Mouse (Mus musculus): ENCODE results near the gene Psrc1. TPM values are rescaled to one million over a fixed set of nuclear protein-coding genes. Genes with fewer than 3 reads are reported as not detected.

Gene Psrc1
- 93.3 and 105 TPM in 2 replicates for polyA plus RNA-seq (2016; fragmentation: Nextera tagmentation; extraction: Ambion mirVana)

- Histone ChIP-seq H3K27ac (replicated peaks) (peak within 1 kb of the TSS; percentile 85), H3K9me3 (replicated peaks) (no peaks in the 10 kb centered on the region), H3K36me3 (peaks cover 40% of the 10 kb centered on the region), H3K4me1 (peaks cover 46% of the 10 kb centered on the region), H3K4me3 (peak within 1 kb of the TSS; percentile 71), H3K27me3 (ENCODE audit: low read depth, poor library complexity, severe bottlenecking) (no peaks in the 10 kb centered on the region)
- DNase-seq (ENCODE audit: low spot score), result peak; percentile 93
- 2% methylated on average over 44 of the region's 44 CpGs for WGBS
Observed at GRCm38 (mm10) chr3:108383485-108384354, at the start of gene Psrc1. Gene Psrc1, plus strand, starts transcription at chr3:108383839.

GRCm38 (mm10) chr3:108336878-108337277 lies 46.8 kb upstream of the Psrc1 start:
- Histone ChIP-seq H3K36me3 (peaks cover 99% of the 10 kb centered on the region), H3K4me3 (no peak overlapping the region), H3K9me3 (replicated peaks) (no peaks in the 10 kb centered on the region), H3K27ac (replicated peaks) (no peak overlapping the region), H3K27me3 (ENCODE audit: low read depth, poor library complexity, severe bottlenecking) (no peaks in the 10 kb centered on the region), H3K4me1 (no peaks in the 10 kb centered on the region)
- no peak for DNase-seq (ENCODE audit: low spot score)
- WGBS, result 97% methylated on average over 5 of the region's 5 CpGs

- Histone ChIP-seq H3K27me3 (ENCODE audit: low read depth, poor library complexity, severe bottlenecking) (no peaks in the 10 kb centered on the region), H3K4me3 (no peak overlapping the region), H3K4me1 (no peaks in the 10 kb centered on the region), H3K36me3 (peaks cover 98% of the 10 kb centered on the region), H3K9me3 (replicated peaks) (no peaks in the 10 kb centered on the region), H3K27ac (replicated peaks) (no peak overlapping the region)
- no peak for DNase-seq (ENCODE audit: low spot score)
- WGBS, result 83% methylated on average over 2 of the region's 2 CpGs
Observed at GRCm38 (mm10) chr3:108341040-108341439, 42.6 kb upstream of the Psrc1 start.

- Histone ChIP-seq H3K4me1 (no peaks in the 10 kb centered on the region), H3K27me3 (ENCODE audit: low read depth, poor library complexity, severe bottlenecking) (no peaks in the 10 kb centered on the region), H3K27ac (replicated peaks) (no peak overlapping the region), H3K36me3 (peaks cover 98% of the 10 kb centered on the region), H3K4me3 (no peak overlapping the region), H3K9me3 (replicated peaks) (no peaks in the 10 kb centered on the region)
- 90% methylated on average over 7 of the region's 7 CpGs for WGBS
- DNase-seq (ENCODE audit: low spot score), result no peak
Observed at GRCm38 (mm10) chr3:108342185-108342584, 41.5 kb upstream of the Psrc1 start.

- Histone ChIP-seq H3K36me3 (peaks cover 99% of the 10 kb centered on the region), H3K4me3 (no peak overlapping the region), H3K27me3 (ENCODE audit: low read depth, poor library complexity, severe bottlenecking) (no peaks in the 10 kb centered on the region), H3K9me3 (replicated peaks) (no peaks in the 10 kb centered on the region), H3K27ac (replicated peaks) (no peak overlapping the region), H3K4me1 (no peaks in the 10 kb centered on the region)
- WGBS, result 89% methylated on average over 7 of the region's 7 CpGs
- no peak for DNase-seq (ENCODE audit: low spot score)
Observed at GRCm38 (mm10) chr3:108345855-108346254, 37.8 kb upstream of the Psrc1 start.

- Histone ChIP-seq H3K4me3 (no peak overlapping the region), H3K27ac (replicated peaks) (no peak overlapping the region), H3K9me3 (replicated peaks) (no peaks in the 10 kb centered on the region), H3K27me3 (ENCODE audit: low read depth, poor library complexity, severe bottlenecking) (no peaks in the 10 kb centered on the region), H3K4me1 (no peaks in the 10 kb centered on the region), H3K36me3 (peaks cover 99% of the 10 kb centered on the region)
- no peak for DNase-seq (ENCODE audit: low spot score)
- WGBS, result 94% methylated on average over 9 of the region's 9 CpGs
Observed at GRCm38 (mm10) chr3:108348376-108348775, 35.3 kb upstream of the Psrc1 start.

GRCm38 (mm10) chr3:108355245-108355644 lies 28.4 kb upstream of the Psrc1 start:
- WGBS, result 86% methylated on average over 3 of the region's 3 CpGs
- no peak for DNase-seq (ENCODE audit: low spot score)
- H3K4me1 ChIP-seq, result peaks cover 7% of the 10 kb centered on the region
- peaks cover 90% of the 10 kb centered on the region for H3K36me3 ChIP-seq
- no peaks in the 10 kb centered on the region for H3K9me3 ChIP-seq (replicated peaks)
- no peaks in the 10 kb centered on the region for H3K27me3 ChIP-seq (ENCODE audit: low read depth, poor library complexity, severe bottlenecking)
- no peak overlapping the region for H3K27ac ChIP-seq (replicated peaks)
- no peak overlapping the region for H3K4me3 ChIP-seq

GRCm38 (mm10) chr3:108357051-108357450 lies 26.6 kb upstream of the Psrc1 start:
- WGBS, result 91% methylated on average over 10 of the region's 10 CpGs
- peaks cover 25% of the 10 kb centered on the region for H3K4me1 ChIP-seq
- H3K9me3 ChIP-seq (replicated peaks), result no peaks in the 10 kb centered on the region
- H3K27ac ChIP-seq (replicated peaks), result no peak overlapping the region
- H3K27me3 ChIP-seq (ENCODE audit: low read depth, poor library complexity, severe bottlenecking), result no peaks in the 10 kb centered on the region
- peaks cover 72% of the 10 kb centered on the region for H3K36me3 ChIP-seq
- H3K4me3 ChIP-seq, result no peak overlapping the region
- no peak for DNase-seq (ENCODE audit: low spot score)

GRCm38 (mm10) chr3:108358445-108358844 lies 25.2 kb upstream of the Psrc1 start:
- H3K9me3 ChIP-seq (replicated peaks), result no peaks in the 10 kb centered on the region
- H3K4me3 ChIP-seq, result no peak overlapping the region
- H3K36me3 ChIP-seq, result peaks cover 58% of the 10 kb centered on the region
- H3K4me1 ChIP-seq, result peaks cover 26% of the 10 kb centered on the region
- DNase-seq (ENCODE audit: low spot score), result no peak
- WGBS, result 88% methylated on average over 6 of the region's 6 CpGs
- no peak overlapping the region for H3K27ac ChIP-seq (replicated peaks)
- H3K27me3 ChIP-seq (ENCODE audit: low read depth, poor library complexity, severe bottlenecking), result no peaks in the 10 kb centered on the region

- no peaks in the 10 kb centered on the region for H3K9me3 ChIP-seq (replicated peaks)
- WGBS, result 11% methylated on average over 7 of the region's 7 CpGs
- H3K4me1 ChIP-seq, result peaks cover 39% of the 10 kb centered on the region
- no peak overlapping the region for H3K4me3 ChIP-seq
- H3K27me3 ChIP-seq (ENCODE audit: low read depth, poor library complexity, severe bottlenecking), result no peaks in the 10 kb centered on the region
- DNase-seq (ENCODE audit: low spot score), result peak; percentile 75
- H3K36me3 ChIP-seq, result peaks cover 33% of the 10 kb centered on the region
- H3K27ac ChIP-seq (replicated peaks), result peak overlapping the region; percentile 84
Observed at GRCm38 (mm10) chr3:108360894-108361293, 22.7 kb upstream of the Psrc1 start.

GRCm38 (mm10) chr3:108363626-108364025 lies 20.0 kb upstream of the Psrc1 start:
- DNase-seq (ENCODE audit: low spot score), result no peak
- 83% methylated on average over 3 of the region's 3 CpGs for WGBS
- H3K4me1 ChIP-seq, result peaks cover 39% of the 10 kb centered on the region

GRCm38 (mm10) chr3:108364270-108364995 lies 19.2 kb upstream of the Psrc1 start, which contains the start of gene Mybphl:
Gene Mybphl, plus strand, starts transcription at chr3:108364911.
- DNase-seq (ENCODE audit: low spot score), result no peak
- H3K27me3 ChIP-seq (ENCODE audit: low read depth, poor library complexity, severe bottlenecking), result no peaks in the 10 kb centered on the region
- no peak within 1 kb of the TSS for H3K4me3 ChIP-seq
- H3K27ac ChIP-seq (replicated peaks), result peak within 1 kb of the TSS; percentile 29; the same call in 1 of the 2 replicates
- peaks cover 1% of the 10 kb centered on the region; the same call in 1 of the 2 replicates for H3K36me3 ChIP-seq
- 80% methylated on average over 9 of the region's 9 CpGs for WGBS
- H3K4me1 ChIP-seq, result peaks cover 37% of the 10 kb centered on the region
- no peaks in the 10 kb centered on the region for H3K9me3 ChIP-seq (replicated peaks)

More at GRCm38 (mm10) chr3:108363626-108364025, 20.0 kb upstream of the Psrc1 start:
- Histone ChIP-seq H3K27me3 (ENCODE audit: low read depth, poor library complexity, severe bottlenecking) (no peaks in the 10 kb centered on the region), H3K4me3 (no peak overlapping the region), H3K27ac (replicated peaks) (no peak overlapping the region), H3K36me3 (peaks cover 7% of the 10 kb centered on the region; the same call in 1 of the 2 replicates), H3K9me3 (replicated peaks) (no peaks in the 10 kb centered on the region)

- no peaks in the 10 kb centered on the region for H3K27me3 ChIP-seq (ENCODE audit: low read depth, poor library complexity, severe bottlenecking)
- H3K9me3 ChIP-seq (replicated peaks), result no peaks in the 10 kb centered on the region
- 68% methylated on average over 9 of the region's 9 CpGs for WGBS
- H3K4me3 ChIP-seq, result no peak overlapping the region
- DNase-seq (ENCODE audit: low spot score), result no peak
- peaks cover 19% of the 10 kb centered on the region for H3K4me1 ChIP-seq
- no peaks in the 10 kb centered on the region for H3K36me3 ChIP-seq
- H3K27ac ChIP-seq (replicated peaks), result no peak overlapping the region
Observed at GRCm38 (mm10) chr3:108367173-108367572, 16.5 kb upstream of the Psrc1 start.

Measured in midbrain, embryonic 10.5 days (tissue).